ENCODE assay signal across 25 mouse cellular contexts in genomic region chr7:118948677-118949282, GRCm38 (mm10).
"Had no signal": no experiment of that assay in that cellular context is flagged by ENCODE, and none has a peak within 500 bp of the region (broad histone marks: within the 10 kb centered on the region; RNA-seq: fewer than 3 reads in every experiment).

No protein-coding gene starts in this region.

- H3K4me2 ChIP-seq: kidney, embryonic 15.5 days; limb, embryonic 13.5 days; liver, embryonic 12.5 days; liver, embryonic 15.5 days; lung, embryonic 15.5 days; neural tube, embryonic 12.5 days; neural tube, embryonic 15.5 days had no signal

- H3K4me1 ChIP-seq: liver, embryonic 12.5 days; liver, embryonic 15.5 days; lung, embryonic 15.5 days; neural tube, embryonic 12.5 days; neural tube, embryonic 15.5 days had no signal

- DNase-seq: kidney, adult 2 months; kidney, postnatal 10 days; kidney, postnatal 36 days; liver; lung, adult 18-20 months; lung, postnatal 10 days; lung, postnatal 36 days; midbrain, embryonic 14.5 days; right cerebral cortex, adult 18-20 months; right cerebral cortex, postnatal 14 days; right cerebral cortex, postnatal 4 days; spleen, adult 18-20 months; thymus, adult 2 months; thymus, postnatal 14 days; thymus, postnatal 4 days had no signal

- H3K36me3 ChIP-seq: kidney, embryonic 15.5 days; limb, embryonic 10.5 days; limb, embryonic 13.5 days; liver, embryonic 12.5 days; liver, embryonic 15.5 days; lung, embryonic 15.5 days; midbrain, embryonic 10.5 days; neural tube, embryonic 12.5 days; neural tube, embryonic 15.5 days had no signal

- H3K4me3 ChIP-seq: kidney, embryonic 15.5 days; limb, embryonic 10.5 days; limb, embryonic 13.5 days; liver, embryonic 12.5 days; liver, embryonic 15.5 days; lung, embryonic 15.5 days; megakaryocyte, embryonic 14.5 days; midbrain, embryonic 10.5 days; neural tube, embryonic 12.5 days; neural tube, embryonic 15.5 days had no signal

- H3K27me3 ChIP-seq: kidney, embryonic 15.5 days; limb, embryonic 13.5 days; liver, embryonic 12.5 days; liver, embryonic 15.5 days; lung, embryonic 15.5 days; neural tube, embryonic 12.5 days; neural tube, embryonic 15.5 days had no signal

- H3K9ac ChIP-seq: kidney, embryonic 15.5 days; limb, embryonic 13.5 days; liver, embryonic 12.5 days; liver, embryonic 15.5 days; lung, embryonic 15.5 days; neural tube, embryonic 12.5 days; neural tube, embryonic 15.5 days had no signal

- H3K27ac ChIP-seq: kidney, embryonic 15.5 days; limb, embryonic 10.5 days; limb, embryonic 13.5 days; liver, embryonic 12.5 days; liver, embryonic 15.5 days; lung, embryonic 15.5 days; midbrain, embryonic 10.5 days; neural tube, embryonic 12.5 days; neural tube, embryonic 15.5 days had no signal

- ATAC-seq: liver, embryonic 12.5 days had no signal

- H3K9me3 ChIP-seq: kidney, embryonic 15.5 days; limb, embryonic 10.5 days; limb, embryonic 13.5 days; liver, embryonic 12.5 days; liver, embryonic 15.5 days; lung, embryonic 15.5 days; megakaryocyte, embryonic 14.5 days; midbrain, embryonic 10.5 days; neural tube, embryonic 12.5 days; neural tube, embryonic 15.5 days had no signal
